Mouse (Mus musculus) Muller cell, postnatal 12 days (primary cell): ENCODE results near the gene Oosp2.

Experiments used
- DNase-seq: peaks from one replicate; pipeline ENCODE4 v3.0.0-alpha.2; 2015; ENCODE audit errors: inconsistent ontology term

Gene Oosp2

DNA sequence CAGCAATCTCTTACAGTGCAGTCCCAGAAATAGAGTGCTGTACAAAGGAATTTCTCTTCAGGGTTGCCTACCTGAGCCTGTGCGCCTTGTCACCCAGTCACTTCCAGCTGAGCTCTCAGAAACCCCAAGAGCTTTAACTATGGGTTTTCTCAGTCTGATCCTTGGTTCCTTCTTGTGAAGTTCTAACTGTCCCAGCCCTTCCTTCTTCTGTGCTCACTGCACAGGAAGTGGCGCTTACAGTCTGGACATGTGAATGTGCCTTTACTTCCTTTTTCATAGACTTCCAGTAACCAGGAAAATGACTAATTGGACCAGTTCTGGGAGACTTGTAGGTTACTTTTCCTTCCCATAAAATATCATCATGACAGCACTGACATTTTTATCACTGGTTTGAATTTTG, 55.8 kb downstream of the Oosp2 start, which contains the start of gene Ms4a6d:
Ms4a6d (minus strand) TSS at position 247 of the 400 bp plus-strand sequence.
- no peak for DNase-seq

- DNase-seq, result peak; percentile 65
These were observed 58.3 kb downstream of the Oosp2 start for GRCm38 (mm10) chr19:11602026-11602425.

DNA sequence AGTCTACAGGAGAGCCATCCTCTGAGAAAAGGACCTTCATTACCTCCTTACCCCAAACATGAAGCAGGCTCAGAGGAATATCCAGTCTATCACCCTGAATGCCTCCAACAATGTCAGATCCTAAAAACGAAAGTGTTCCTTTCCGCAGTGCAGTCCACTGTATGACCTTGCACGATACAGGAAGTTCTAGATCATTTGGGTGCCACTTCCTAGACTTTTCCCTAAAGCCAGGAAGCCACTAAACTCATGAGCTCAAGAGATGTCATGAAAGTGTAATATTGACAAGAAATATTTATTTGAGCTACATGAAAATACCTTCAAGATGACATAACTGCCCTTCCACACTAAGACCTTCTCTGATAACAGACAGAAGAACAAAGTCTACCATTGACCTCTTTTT, 59.0 kb downstream of the Oosp2 start:
- DNase-seq, result no peak
